Mouse (Mus musculus): ENCODE data around the gene Ergic1. TPM values are rescaled to one million over a fixed set of nuclear protein-coding genes. Genes with fewer than 3 reads are reported as not detected.

Ergic1 gene
- polyA plus RNA-seq, 1 experiment = 143 TPM

- TF ChIP-seq POLR2A (IDR thresholded peaks at IDR 0.05; ENCODE audit: extremely low read depth, insufficient read depth, low read length) (no peak), CTCF (IDR thresholded peaks at IDR 0.05; ENCODE audit: extremely low read depth, insufficient read depth, low read length) (no peak)
- no peak overlapping the region for H3K27ac ChIP-seq (ENCODE audit: insufficient read depth, low read length)
Observed at GRCm38 (mm10) chr17:26534695-26535094, 26.6 kb upstream of the Ergic1 start.

GRCm38 (mm10) chr17:26535251-26536136 is 25.8 kb upstream of the Ergic1 start:
- no peak overlapping the region for H3K27ac ChIP-seq (ENCODE audit: insufficient read depth, low read length)
- no peak overlapping the region for H3K4me3 ChIP-seq (ENCODE audit: insufficient read depth, low read length)
- H3K4me1 ChIP-seq (ENCODE audit: control insufficient read depth, insufficient read depth, low read length) = no peaks in the 10 kb centered on the region; the same call in 1 of the 2 replicates
- no peak for TF ChIP-seq POLR2A (IDR thresholded peaks at IDR 0.05; ENCODE audit: extremely low read depth, insufficient read depth, low read length)
- TF ChIP-seq CTCF (IDR thresholded peaks at IDR 0.05; ENCODE audit: extremely low read depth, insufficient read depth, low read length) = no peak

More at GRCm38 (mm10) chr17:26534695-26535094, 26.6 kb upstream of the Ergic1 start:
- Histone ChIP-seq H3K4me1 (ENCODE audit: control insufficient read depth, insufficient read depth, low read length) (no peaks in the 10 kb centered on the region; the same call in 1 of the 2 replicates), H3K4me3 (ENCODE audit: insufficient read depth, low read length) (no peak overlapping the region)

DNA sequence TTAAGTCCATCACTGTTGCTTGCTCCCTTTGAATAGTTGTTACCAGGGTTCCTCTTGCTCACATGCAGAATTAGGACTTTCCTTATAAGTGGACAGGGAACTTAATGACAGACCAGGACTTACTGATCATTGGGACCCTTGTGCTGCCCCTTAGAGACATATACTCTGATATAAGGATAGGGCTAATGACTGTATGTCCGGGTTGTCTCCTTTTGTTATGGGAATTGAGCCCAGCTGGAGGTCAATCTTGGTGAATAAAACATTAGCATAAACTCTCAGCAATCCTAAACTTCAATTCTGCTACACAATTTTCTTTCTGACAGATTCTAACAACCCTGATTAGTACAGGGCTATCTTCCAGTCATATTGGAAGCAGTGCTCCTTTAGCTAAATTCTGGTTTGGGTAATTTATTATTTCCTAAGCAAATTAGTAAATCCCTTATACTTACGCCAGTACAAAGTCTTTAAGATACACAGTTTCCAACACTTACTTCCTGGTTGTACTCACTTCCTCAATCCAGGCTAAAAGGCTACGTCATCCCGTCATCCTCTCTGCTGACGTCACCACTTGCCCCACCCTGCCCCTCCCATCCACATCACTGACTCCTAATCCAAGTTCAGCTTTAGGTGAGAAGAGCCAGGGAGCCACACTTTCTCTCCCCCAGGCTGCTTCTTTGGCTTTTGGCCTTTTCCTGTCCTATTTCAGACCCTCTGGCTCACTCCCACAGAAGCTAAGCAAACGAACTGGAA is 23.4 kb upstream of the Ergic1 start:
- Histone ChIP-seq H3K4me3 (ENCODE audit: insufficient read depth, low read length) (no peak overlapping the region), H3K4me1 (ENCODE audit: control insufficient read depth, insufficient read depth, low read length) (no peaks in the 10 kb centered on the region; the same call in 1 of the 2 replicates), H3K27ac (ENCODE audit: insufficient read depth, low read length) (no peak overlapping the region)
- TF ChIP-seq CTCF (IDR thresholded peaks at IDR 0.05; ENCODE audit: extremely low read depth, insufficient read depth, low read length) (no peak), POLR2A (IDR thresholded peaks at IDR 0.05; ENCODE audit: extremely low read depth, insufficient read depth, low read length) (no peak)

DNA sequence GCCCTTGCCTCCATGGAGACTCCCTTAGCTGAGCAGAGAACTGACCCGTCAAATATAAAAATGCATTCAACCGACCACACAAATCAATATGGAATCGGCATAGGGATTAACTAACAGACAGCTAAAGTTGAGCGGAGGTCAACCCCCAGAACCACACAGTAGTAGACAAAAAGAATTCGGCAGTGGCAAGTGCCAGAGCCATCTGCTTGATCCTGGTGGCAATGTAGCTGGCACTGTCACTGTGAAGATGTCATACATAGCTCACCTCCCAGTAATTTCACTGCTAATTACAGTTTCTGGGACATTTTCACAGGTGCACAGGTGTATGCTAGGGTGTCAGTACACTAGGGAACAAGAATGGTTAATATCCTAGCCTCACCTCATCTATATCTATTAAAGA is 21.2 kb upstream of the Ergic1 start:
- H3K4me1 ChIP-seq (ENCODE audit: control insufficient read depth, insufficient read depth, low read length) = no peaks in the 10 kb centered on the region
- H3K27ac ChIP-seq (ENCODE audit: insufficient read depth, low read length) = no peak overlapping the region
- H3K4me3 ChIP-seq (ENCODE audit: insufficient read depth, low read length) = no peak overlapping the region
- TF ChIP-seq CTCF (IDR thresholded peaks at IDR 0.05; ENCODE audit: extremely low read depth, insufficient read depth, low read length) = no peak
- TF ChIP-seq POLR2A (IDR thresholded peaks at IDR 0.05; ENCODE audit: extremely low read depth, insufficient read depth, low read length) = no peak

GRCm38 (mm10) chr17:26544319-26544963 is 16.8 kb upstream of the Ergic1 start:
- Histone ChIP-seq H3K4me3 (ENCODE audit: insufficient read depth, low read length) (no peak overlapping the region), H3K27ac (ENCODE audit: insufficient read depth, low read length) (no peak overlapping the region), H3K4me1 (ENCODE audit: control insufficient read depth, insufficient read depth, low read length) (peaks cover 6% of the 10 kb centered on the region; the same call in 1 of the 2 replicates)
- TF ChIP-seq CTCF (IDR thresholded peaks at IDR 0.05; ENCODE audit: extremely low read depth, insufficient read depth, low read length) = no peak
- no peak for TF ChIP-seq POLR2A (IDR thresholded peaks at IDR 0.05; ENCODE audit: extremely low read depth, insufficient read depth, low read length)

GRCm38 (mm10) chr17:26547771-26548170 is 13.5 kb upstream of the Ergic1 start:
- Histone ChIP-seq H3K4me1 (ENCODE audit: control insufficient read depth, insufficient read depth, low read length) (peaks cover 6% of the 10 kb centered on the region; the same call in 1 of the 2 replicates), H3K4me3 (ENCODE audit: insufficient read depth, low read length) (no peak overlapping the region), H3K27ac (ENCODE audit: insufficient read depth, low read length) (no peak overlapping the region)
- TF ChIP-seq POLR2A (IDR thresholded peaks at IDR 0.05; ENCODE audit: extremely low read depth, insufficient read depth, low read length) = no peak
- TF ChIP-seq CTCF (IDR thresholded peaks at IDR 0.05; ENCODE audit: extremely low read depth, insufficient read depth, low read length) = no peak

- Histone ChIP-seq H3K4me1 (ENCODE audit: control insufficient read depth, insufficient read depth, low read length) (peaks cover 6% of the 10 kb centered on the region; the same call in 1 of the 2 replicates), H3K4me3 (ENCODE audit: insufficient read depth, low read length) (no peak overlapping the region)
- TF ChIP-seq POLR2A (IDR thresholded peaks at IDR 0.05; ENCODE audit: extremely low read depth, insufficient read depth, low read length) (no peak), CTCF (IDR thresholded peaks at IDR 0.05; ENCODE audit: extremely low read depth, insufficient read depth, low read length) (no peak)
Observed at GRCm38 (mm10) chr17:26548566-26548965, 12.7 kb upstream of the Ergic1 start.

DNA sequence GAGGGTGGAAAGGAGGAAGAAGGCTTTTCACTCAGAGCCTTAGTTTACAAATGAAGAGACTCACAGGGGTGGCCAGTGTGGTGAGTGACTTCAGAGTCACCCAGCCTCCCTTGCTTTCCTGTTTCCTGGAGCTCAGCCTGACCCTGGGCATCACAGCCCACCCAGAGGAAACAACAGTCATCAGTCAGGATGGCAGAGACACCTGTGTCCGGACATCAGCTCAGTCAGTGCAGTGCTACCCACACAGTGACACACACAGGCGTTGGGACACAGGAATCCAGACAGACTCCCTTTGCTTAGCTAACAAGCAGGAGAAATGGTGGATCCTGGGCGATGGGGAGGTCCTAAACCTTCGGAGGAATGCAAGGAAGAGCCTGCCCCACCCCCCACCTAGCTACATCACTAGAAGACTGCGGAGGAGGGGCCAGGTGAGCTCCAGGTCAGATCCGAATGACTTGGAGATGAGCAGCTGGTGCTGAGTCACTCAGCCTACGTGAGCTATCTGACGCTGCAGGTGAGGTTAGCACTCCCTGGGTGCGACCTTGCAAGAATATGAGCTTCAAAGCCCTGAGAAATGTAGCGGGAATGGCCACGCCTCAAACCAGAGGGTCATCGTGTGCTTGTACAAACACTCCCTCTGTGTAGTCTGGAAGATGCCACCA is 12.0 kb upstream of the Ergic1 start:
- peaks cover 6% of the 10 kb centered on the region; the same call in 1 of the 2 replicates for H3K4me1 ChIP-seq (ENCODE audit: control insufficient read depth, insufficient read depth, low read length)
- no peak overlapping the region for H3K27ac ChIP-seq (ENCODE audit: insufficient read depth, low read length)
- TF ChIP-seq CTCF (IDR thresholded peaks at IDR 0.05; ENCODE audit: extremely low read depth, insufficient read depth, low read length) (no peak), POLR2A (IDR thresholded peaks at IDR 0.05; ENCODE audit: extremely low read depth, insufficient read depth, low read length) (no peak)
- H3K4me3 ChIP-seq (ENCODE audit: insufficient read depth, low read length) = no peak overlapping the region

More at GRCm38 (mm10) chr17:26548566-26548965, 12.7 kb upstream of the Ergic1 start:
- no peak overlapping the region for H3K27ac ChIP-seq (ENCODE audit: insufficient read depth, low read length)

Measured in cortical plate, adult 2 months (tissue).